Comparison of ENCODE assay signal across 9 mouse cellular contexts in the genomic region with DNA sequence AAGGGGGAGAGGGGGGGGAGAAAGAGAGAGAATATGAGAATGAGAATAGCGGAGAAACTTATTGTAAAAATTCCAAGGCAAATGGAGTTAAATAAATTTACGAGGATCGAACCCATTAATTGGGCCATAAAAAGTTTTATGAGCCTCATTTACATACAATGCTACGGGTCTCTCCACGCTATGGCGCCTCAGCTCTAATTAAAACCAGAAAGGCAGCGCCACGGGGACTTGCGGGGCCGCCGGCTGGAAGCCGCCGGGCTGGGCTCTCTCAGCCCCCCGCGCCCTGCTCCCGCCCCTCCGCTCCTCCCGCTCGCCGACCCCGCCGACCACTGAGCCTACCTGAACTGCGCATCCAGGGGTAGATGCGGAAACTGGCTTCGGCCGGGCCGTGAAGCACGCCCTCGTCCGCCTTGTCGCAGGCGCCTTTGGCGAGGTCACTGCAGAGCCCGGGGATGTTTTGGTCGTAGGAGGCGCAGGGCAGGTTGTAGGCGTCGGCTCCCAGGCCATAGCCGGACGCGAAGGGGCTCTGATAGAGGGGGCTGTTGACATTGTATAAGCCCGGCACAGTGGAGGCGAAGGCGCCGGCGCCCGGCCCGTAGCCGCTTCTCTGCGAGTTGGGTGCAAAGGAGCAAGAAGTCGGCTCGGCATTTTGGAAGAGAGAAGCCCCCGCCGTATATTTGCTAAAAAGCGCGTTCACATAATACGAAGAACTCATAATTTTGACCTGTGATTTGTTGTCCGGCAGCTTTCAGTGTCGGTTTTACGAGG. TPM values are rescaled to one million over a fixed set of nuclear protein-coding genes. Genes with fewer than 3 reads are reported as not detected.
DNase-seq lines count a peak whose midpoint lies in the region; ATAC-seq and TF ChIP-seq lines count a peak whose summit lies in the region.
"Had no signal": no experiment of that assay in that cellular context is flagged by ENCODE, and none has a peak within 500 bp of the region (broad histone marks: within the 10 kb centered on the region; RNA-seq: fewer than 3 reads in every experiment).

No protein-coding gene starts in this region.

- no peak for TF ChIP-seq POLR2A in bone marrow macrophage, adult 2 months (IDR thresholded peaks at IDR 0.05; ENCODE audit: borderline replicate concordance, low read depth, low read length)

- peaks cover 100% of the 10 kb centered on the region for H3K27me3 ChIP-seq in heart, embryonic 10.5 days (ENCODE audit: insufficient read depth, poor library complexity, severe bottlenecking)
- H3K27me3 ChIP-seq in hindbrain, embryonic 13.5 days: peaks cover 100% of the 10 kb centered on the region
- H3K27me3 ChIP-seq in liver, embryonic 15.5 days: peaks cover 100% of the 10 kb centered on the region

- H3K27ac ChIP-seq in heart, embryonic 10.5 days: no peak overlapping the region
- H3K27ac ChIP-seq in bone marrow macrophage, adult 2 months (ENCODE audit: insufficient read depth, low read depth, low read length): no peak overlapping the region
- peak overlapping the region; percentile 48; the same call in 1 of the 2 replicates for H3K27ac ChIP-seq in hindbrain, embryonic 13.5 days
- no peak overlapping the region for H3K27ac ChIP-seq in liver, embryonic 15.5 days (replicated peaks)

- H3K9me3 ChIP-seq in heart, embryonic 10.5 days: no peaks in the 10 kb centered on the region
- no peaks in the 10 kb centered on the region for H3K9me3 ChIP-seq in hindbrain, embryonic 13.5 days
- H3K9me3 ChIP-seq in liver, embryonic 15.5 days (replicated peaks): no peaks in the 10 kb centered on the region

- peak overlapping the region; percentile 42 for H3K4me3 ChIP-seq in heart, embryonic 10.5 days
- H3K4me3 ChIP-seq in bone marrow macrophage, adult 2 months (ENCODE audit: insufficient read depth, low read length): peak overlapping the region; percentile 47
- H3K4me3 ChIP-seq in hindbrain, embryonic 13.5 days: peak overlapping the region; percentile 33
- peak overlapping the region; percentile 22 for H3K4me3 ChIP-seq in liver, embryonic 15.5 days (replicated peaks)

- ATAC-seq in hindbrain, embryonic 13.5 days (ENCODE audit: low FRiP score): no peak
- ATAC-seq in liver, embryonic 15.5 days (ENCODE audit: insufficient read depth): no peak
- ATAC-seq in inflammation-experienced regulatory T-cells, adult 6 months: no peak

- peak overlapping the region; percentile 63 for H3K9ac ChIP-seq in hindbrain, embryonic 13.5 days
- H3K9ac ChIP-seq in liver, embryonic 15.5 days: no peak overlapping the region

- H3K36me3 ChIP-seq in heart, embryonic 10.5 days: no peaks in the 10 kb centered on the region
- H3K36me3 ChIP-seq in hindbrain, embryonic 13.5 days: no peaks in the 10 kb centered on the region
- H3K36me3 ChIP-seq in liver, embryonic 15.5 days (replicated peaks): no peaks in the 10 kb centered on the region

- 3% methylated on average over 60 of the region's 60 CpGs for WGBS in heart, embryonic 10.5 days
- WGBS in hindbrain, embryonic 13.5 days: 2% methylated on average over 60 of the region's 60 CpGs
- 1% methylated on average over 60 of the region's 60 CpGs for WGBS in liver, embryonic 15.5 days (ENCODE audit: insufficient replicate concordance)

- no peak for TF ChIP-seq CTCF in bone marrow macrophage, adult 2 months (IDR thresholded peaks at IDR 0.05; ENCODE audit: low read depth, low read length)

- DNase-seq in heart, embryonic 10.5 days (ENCODE audit: low spot score): peak; percentile 76
- DNase-seq in heart, adult 8-10 months (ENCODE audit: low spot score): no peak
- peak; percentile 48 for DNase-seq in urinary bladder, postnatal 25 days (ENCODE audit: low spot score)
- DNase-seq in left cerebral cortex, adult 11 months (ENCODE audit: low spot score): no peak

- peak overlapping the region; percentile 44 for H3K4me2 ChIP-seq in hindbrain, embryonic 13.5 days
- H3K4me2 ChIP-seq in liver, embryonic 15.5 days: peak overlapping the region; percentile 49

- peaks cover 31% of the 10 kb centered on the region for H3K4me1 ChIP-seq in heart, embryonic 10.5 days
- H3K4me1 ChIP-seq in bone marrow macrophage, adult 2 months (ENCODE audit: control insufficient read depth, insufficient read depth, low read length): peaks cover 4% of the 10 kb centered on the region
- H3K4me1 ChIP-seq in hindbrain, embryonic 13.5 days (replicated peaks): peaks cover 33% of the 10 kb centered on the region
- peaks cover 21% of the 10 kb centered on the region; the same call in 1 of the 2 replicates for H3K4me1 ChIP-seq in liver, embryonic 15.5 days (replicated peaks)

RNA-seq across cellular contexts. Expression of gene Gm28308, which starts 3.7 kb away (rescaled TPM):
- polyA plus RNA-seq in heart, embryonic 10.5 days (2016; fragmentation: Nextera tagmentation; extraction: Ambion mirVana): not detected in 2 replicates
- under 1 TPM in 1 of 4 experiments, not detected in 3; 0.54 TPM for total RNA-seq in heart, adult 8-10 months (2022)
- not detected in 2 replicates for polyA plus RNA-seq in bone marrow macrophage, adult 2 months (2012; ENCODE audit: insufficient read depth, insufficient read length, missing spikeins)
- polyA plus RNA-seq in hindbrain, embryonic 13.5 days (2015; fragmentation: Nextera tagmentation; extraction: Ambion mirVana): not detected in 2 replicates
- polyA plus RNA-seq in liver, embryonic 15.5 days (2015; fragmentation: Nextera tagmentation; extraction: Ambion mirVana): not detected in 2 replicates
- not detected for polyA plus RNA-seq in inflammation-experienced regulatory T-cells, adult 6 months (2017; shearing (Covaris generic))
- total RNA-seq: heart, postnatal 10 days had no signal

RNA-seq across cellular contexts. Expression of gene Hoxa3, which starts 3.7 kb away (rescaled TPM):
- 0.57 and 3.7 TPM in 2 replicates for polyA plus RNA-seq in heart, embryonic 10.5 days (2016; fragmentation: Nextera tagmentation; extraction: Ambion mirVana)
- under 1 TPM; 0.16 to 0.89 (median 0.31) TPM for total RNA-seq in heart, adult 8-10 months (2022)
- not detected in 2 replicates for polyA plus RNA-seq in bone marrow macrophage, adult 2 months (2012; ENCODE audit: insufficient read depth, insufficient read length, missing spikeins)
- polyA plus RNA-seq in hindbrain, embryonic 13.5 days (2015; fragmentation: Nextera tagmentation; extraction: Ambion mirVana): 21.8 and 23.8 TPM in 2 replicates
- polyA plus RNA-seq in liver, embryonic 15.5 days (2015; fragmentation: Nextera tagmentation; extraction: Ambion mirVana): 0.18 and 0.20 TPM in 2 replicates
- not detected for polyA plus RNA-seq in inflammation-experienced regulatory T-cells, adult 6 months (2017; shearing (Covaris generic))

RNA-seq across cellular contexts. Expression of gene Hoxa7, which starts 4.8 kb away (rescaled TPM):
- polyA plus RNA-seq in heart, embryonic 10.5 days (2016; fragmentation: Nextera tagmentation; extraction: Ambion mirVana): 0.11 and 2.5 TPM in 2 replicates
- total RNA-seq in heart, adult 8-10 months (2022): under 1 TPM in 3 of 4 experiments, not detected in 1; 0.19 to 0.55 (median 0.31) TPM
- polyA plus RNA-seq in bone marrow macrophage, adult 2 months (2012; ENCODE audit: insufficient read depth, insufficient read length, missing spikeins): not detected in 2 replicates
- polyA plus RNA-seq in hindbrain, embryonic 13.5 days (2015; fragmentation: Nextera tagmentation; extraction: Ambion mirVana): 7.4 and 14.9 TPM in 2 replicates
- 0.23 and 0.37 TPM in 2 replicates for polyA plus RNA-seq in liver, embryonic 15.5 days (2015; fragmentation: Nextera tagmentation; extraction: Ambion mirVana)
- polyA plus RNA-seq in inflammation-experienced regulatory T-cells, adult 6 months (2017; shearing (Covaris generic)): not detected

RNA-seq across cellular contexts. Expression of gene Hoxa6, which starts 8.4 kb away (rescaled TPM):
- 0.30 TPM in 1 of 2 replicates, not detected in the other for polyA plus RNA-seq in heart, embryonic 10.5 days (2016; fragmentation: Nextera tagmentation; extraction: Ambion mirVana)
- total RNA-seq in heart, adult 8-10 months (2022): not detected
- polyA plus RNA-seq in bone marrow macrophage, adult 2 months (2012; ENCODE audit: insufficient read depth, insufficient read length, missing spikeins): not detected in 2 replicates
- polyA plus RNA-seq in hindbrain, embryonic 13.5 days (2015; fragmentation: Nextera tagmentation; extraction: Ambion mirVana): 16.3 and 28.0 TPM in 2 replicates
- polyA plus RNA-seq in liver, embryonic 15.5 days (2015; fragmentation: Nextera tagmentation; extraction: Ambion mirVana): not detected in 2 replicates
- not detected for polyA plus RNA-seq in inflammation-experienced regulatory T-cells, adult 6 months (2017; shearing (Covaris generic))
- total RNA-seq: heart, postnatal 10 days had no signal

RNA-seq across cellular contexts. Expression of gene Hoxa5, which starts 12.5 kb away (rescaled TPM):
- 0.58 and 6.0 TPM in 2 replicates for polyA plus RNA-seq in heart, embryonic 10.5 days (2016; fragmentation: Nextera tagmentation; extraction: Ambion mirVana)
- under 1 TPM; 0.41 to 0.69 (median 0.57) TPM for total RNA-seq in heart, adult 8-10 months (2022)
- polyA plus RNA-seq in bone marrow macrophage, adult 2 months (2012; ENCODE audit: insufficient read depth, insufficient read length, missing spikeins): not detected in 2 replicates
- polyA plus RNA-seq in hindbrain, embryonic 13.5 days (2015; fragmentation: Nextera tagmentation; extraction: Ambion mirVana): 116 and 150 TPM in 2 replicates
- 0.41 and 0.74 TPM in 2 replicates for polyA plus RNA-seq in liver, embryonic 15.5 days (2015; fragmentation: Nextera tagmentation; extraction: Ambion mirVana)
- not detected for polyA plus RNA-seq in inflammation-experienced regulatory T-cells, adult 6 months (2017; shearing (Covaris generic))

Comparison
In these comparisons a context has a peak if more than half of its experiments do, and no peak if none do; other contexts are left out.
1. DNase-seq: peak in heart, embryonic 10.5 days (single experiment) and urinary bladder, postnatal 25 days (single experiment); none in heart, adult 8-10 months (single experiment) and left cerebral cortex, adult 11 months (single experiment).
2. Peak in every context shown above with its lines, with median percentiles within 50 percentile points of each other: H3K4me3 ChIP-seq.